Mouse (Mus musculus): ENCODE measurements around the gene Nrbf2. TPM values are rescaled to one million over a fixed set of nuclear protein-coding genes. Genes with fewer than 3 reads are reported as not detected.
A peak's percentile ranks its signal among the peaks of the same experiment; 100 is the strongest.

Gene Nrbf2
- polyA plus RNA-seq, 2 experiments from 2014 or later: 27.6 to 35.3 TPM

DNA sequence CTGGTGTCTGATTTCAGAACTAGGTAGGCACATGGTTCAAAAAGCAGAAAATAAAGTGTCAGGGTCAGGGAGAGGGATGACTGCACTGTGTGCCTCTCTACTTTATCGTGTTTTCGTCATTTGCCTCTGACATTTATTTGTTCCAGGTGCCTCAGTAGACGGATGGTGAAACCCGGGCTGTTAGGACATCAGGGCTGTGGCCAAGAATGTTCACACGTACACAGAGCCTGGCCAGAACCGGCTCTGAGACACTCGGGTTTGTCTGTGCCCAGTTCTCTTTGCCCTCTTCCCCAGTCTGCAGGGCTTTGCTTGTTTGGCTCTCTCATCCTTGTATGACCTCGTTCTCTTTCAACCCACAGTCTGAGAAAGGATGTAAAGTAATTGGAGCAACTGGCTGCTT is 6.0 kb upstream of the Nrbf2 start:
- ATAC-seq: no peak

GRCm38 (mm10) chr10:67290622-67291021 is 5.5 kb upstream of the Nrbf2 start:
- ATAC-seq: no peak

DNA sequence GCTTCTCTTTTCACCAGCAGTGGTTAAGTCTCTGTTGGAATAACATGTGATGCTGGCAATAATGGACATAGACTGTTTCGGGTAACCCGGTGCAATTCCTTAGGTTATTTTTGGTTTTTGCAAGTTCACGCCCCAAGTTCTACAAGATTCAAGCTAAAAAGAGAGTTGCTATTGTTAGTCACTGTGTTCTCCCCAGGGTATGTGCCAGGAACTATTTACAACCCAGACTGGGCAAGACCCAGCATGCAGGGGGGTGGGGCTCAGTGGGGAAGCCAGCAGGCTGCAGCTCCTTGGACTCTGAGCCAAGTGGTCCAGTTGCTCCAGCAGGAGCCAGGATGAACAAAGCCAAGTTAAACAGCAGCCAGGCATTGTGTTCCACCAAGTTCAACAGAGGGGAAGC is 2.8 kb upstream of the Nrbf2 start:
- no peak for ATAC-seq

DNA sequence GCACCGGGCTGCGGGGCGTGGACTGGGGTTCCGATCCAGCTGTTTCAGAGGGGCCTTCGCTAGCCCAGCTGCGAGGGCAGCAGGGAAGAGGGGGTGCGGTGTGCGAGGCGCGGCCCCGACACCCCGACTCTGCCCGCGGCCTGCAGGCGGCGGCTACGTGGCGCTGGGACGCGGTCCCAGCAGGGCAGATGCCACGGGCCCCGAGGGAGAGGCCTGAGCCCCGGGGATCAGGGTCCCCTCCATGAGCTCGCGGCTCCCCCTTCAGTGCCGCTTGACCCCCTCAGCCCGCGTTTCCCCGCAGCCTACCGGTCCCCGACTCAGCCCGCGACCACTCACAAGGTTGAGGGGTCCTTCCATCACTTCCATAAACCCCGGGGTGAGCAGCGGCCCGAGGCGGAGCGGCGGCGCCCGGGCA is 337 bp downstream of the Nrbf2 start:
- ATAC-seq: peak; percentile 58

GRCm38 (mm10) chr10:67284311-67284710 is 794 bp downstream of the Nrbf2 start:
- ATAC-seq: no peak

DNA sequence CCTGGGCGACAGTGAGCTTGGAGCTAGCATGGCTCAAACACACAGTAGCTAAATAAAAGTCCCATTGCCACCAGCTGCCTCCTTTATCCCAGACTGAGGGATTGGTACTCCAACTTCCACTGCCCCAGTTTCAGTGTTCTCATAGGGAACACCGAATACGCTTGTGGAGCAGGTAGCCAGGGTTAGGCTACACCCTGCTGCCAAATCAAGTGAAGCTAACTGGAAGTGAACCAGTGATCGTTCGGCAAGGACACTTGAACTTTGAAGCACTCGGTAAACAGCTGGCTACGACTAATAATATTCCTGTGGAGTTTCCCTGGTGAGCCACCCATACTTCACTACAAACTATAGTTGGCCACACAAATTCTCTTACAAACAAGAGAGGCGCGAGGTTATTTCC is 1.6 kb downstream of the Nrbf2 start:
- no peak for ATAC-seq

DNA sequence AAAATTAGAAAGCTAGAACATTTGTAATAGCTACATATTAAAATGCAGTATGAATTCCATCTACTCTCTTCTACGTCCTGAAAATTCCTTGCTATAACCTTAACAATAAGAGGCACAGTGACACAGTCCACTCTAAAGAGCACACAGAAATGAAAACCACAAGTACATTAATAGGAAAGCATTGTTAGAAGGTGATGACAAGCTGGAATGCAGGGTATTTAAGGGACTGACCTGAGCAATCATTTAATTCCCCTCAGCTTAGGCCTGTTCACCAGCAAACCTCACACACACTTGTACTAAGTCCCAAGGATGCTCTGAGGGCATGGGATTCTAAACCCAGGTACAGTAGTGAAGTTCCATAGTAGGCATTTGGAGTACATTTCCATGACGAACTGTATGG is 2.6 kb downstream of the Nrbf2 start:
- no peak for ATAC-seq

DNA sequence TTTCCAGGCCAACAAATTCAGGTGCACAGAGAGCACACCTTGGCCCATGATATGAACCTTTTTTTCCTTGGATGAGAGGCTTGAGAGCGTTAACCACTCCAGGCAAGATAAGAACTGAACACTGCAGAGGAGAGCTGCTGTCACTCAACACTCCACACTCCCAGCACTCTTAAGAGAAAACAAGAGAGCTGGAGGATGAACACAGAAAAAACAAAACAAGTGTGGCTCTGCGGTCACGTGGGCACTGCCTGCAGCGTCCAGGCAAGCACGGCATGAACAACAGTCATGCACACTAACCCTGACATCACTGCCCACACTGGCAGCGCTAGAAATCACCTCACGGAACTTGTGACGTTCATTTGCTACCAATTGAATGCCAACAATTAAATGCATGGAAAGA is 3.3 kb downstream of the Nrbf2 start:
- no peak for ATAC-seq

GRCm38 (mm10) chr10:67275916-67276315 is 9.2 kb downstream of the Nrbf2 start:
- ATAC-seq: no peak

GRCm38 (mm10) chr10:67264852-67265251 is 20.3 kb downstream of the Nrbf2 start:
- no peak for ATAC-seq

DNA sequence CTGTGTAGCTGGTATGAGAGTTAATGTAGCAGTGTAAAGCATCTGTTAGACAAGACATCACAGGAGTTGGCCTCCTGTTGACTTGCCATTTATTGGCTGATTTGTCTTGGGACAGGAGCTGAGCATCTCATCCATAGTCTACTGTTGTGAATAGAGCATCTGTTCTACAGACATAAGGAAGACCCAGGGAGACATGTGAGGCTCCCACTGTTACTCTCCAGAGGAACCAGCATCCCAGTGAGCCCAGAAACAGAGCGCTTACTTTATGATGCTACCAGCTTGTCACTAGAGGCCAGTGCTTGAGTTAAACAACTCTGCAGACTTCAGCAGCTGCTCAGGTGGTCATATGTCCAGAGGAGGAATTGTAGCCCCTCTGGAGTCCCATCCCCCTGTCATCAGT is 32.0 kb downstream of the Nrbf2 start:
- ATAC-seq: no peak

DNA sequence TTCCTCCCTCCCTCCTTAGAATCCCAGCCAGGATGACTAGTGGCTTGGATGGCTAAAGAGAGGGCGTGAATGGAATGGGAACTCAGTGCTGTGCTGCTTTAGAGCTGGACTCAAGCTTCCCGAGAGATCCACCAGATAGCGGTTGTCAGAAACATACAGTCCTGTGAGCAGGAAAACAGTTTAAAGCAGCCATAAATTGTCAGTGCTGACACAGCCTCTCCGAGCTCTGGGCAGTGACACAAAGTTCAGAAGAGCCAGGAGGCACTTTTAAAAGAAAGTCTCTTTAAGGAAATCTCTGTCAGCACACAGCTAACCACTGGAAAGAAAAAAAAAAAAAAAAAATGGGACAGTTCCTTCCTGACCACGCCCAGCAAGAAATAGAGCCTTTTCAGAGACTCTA is 32.8 kb downstream of the Nrbf2 start:
- no peak for ATAC-seq

DNA sequence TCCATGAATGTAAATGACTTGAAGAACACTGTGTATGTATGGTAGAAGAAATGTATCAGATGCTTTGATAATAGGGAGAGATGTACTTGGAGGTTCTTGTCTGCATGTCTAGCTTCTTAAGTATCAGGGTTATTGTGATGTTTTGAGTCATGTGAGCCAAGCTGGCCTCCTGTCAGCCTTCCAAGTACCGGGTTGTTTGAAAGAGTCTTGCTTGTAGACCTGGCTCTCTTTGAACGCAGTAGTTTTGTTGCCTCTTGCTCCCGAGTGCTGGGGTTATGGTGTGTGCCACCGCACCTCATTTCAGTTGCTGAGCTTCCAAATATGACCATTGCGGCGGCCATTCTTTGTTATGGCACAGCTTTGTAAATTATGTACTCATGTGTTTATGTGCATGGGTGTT is 34.3 kb downstream of the Nrbf2 start:
- no peak for ATAC-seq

- ATAC-seq: no peak
Observed at GRCm38 (mm10) chr10:67249486-67249885, 35.6 kb downstream of the Nrbf2 start.

DNA sequence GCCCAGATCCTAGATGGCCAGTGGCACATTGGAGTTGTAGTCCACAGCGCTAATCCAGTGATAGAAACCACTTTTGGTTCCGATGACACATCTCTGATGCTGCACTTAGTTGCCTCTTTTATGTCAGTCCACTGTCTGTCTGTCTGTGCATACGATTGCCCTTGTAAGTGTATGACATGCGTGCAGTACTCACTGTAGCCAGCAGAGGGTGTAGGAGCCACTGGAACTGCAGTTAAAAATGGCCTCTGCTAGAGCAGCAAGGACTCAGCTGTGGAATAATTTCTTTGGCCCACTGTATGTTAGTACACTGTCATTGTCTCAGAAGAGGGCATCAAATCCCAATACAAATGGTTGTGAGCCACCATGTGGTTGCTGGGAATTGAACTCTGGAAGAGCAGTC is 38.0 kb downstream of the Nrbf2 start:
- no peak for ATAC-seq

DNA sequence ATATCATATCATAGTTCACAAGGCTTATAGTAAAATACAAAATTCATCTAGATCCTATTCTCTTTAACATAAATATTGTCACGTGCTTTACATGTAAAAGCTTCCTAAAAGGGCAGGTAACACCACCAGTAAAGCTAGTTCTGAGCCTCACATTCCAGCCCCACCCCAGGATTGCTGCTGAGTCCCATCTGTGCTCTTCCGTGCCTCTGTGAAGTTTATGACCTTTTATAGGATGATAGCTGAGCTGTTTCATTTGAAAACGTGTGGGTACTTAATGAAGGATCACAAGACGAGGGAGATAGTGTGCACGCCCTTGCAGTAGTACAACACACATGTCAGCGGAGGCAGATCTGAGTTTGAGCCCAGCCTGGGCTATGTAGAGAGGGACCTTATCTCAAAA is 54.7 kb downstream of the Nrbf2 start:
- no peak for ATAC-seq

- ATAC-seq: no peak
Observed at GRCm38 (mm10) chr10:67226543-67226942, 58.6 kb downstream of the Nrbf2 start.

- ATAC-seq: peak; percentile 64
Observed at GRCm38 (mm10) chr10:67226109-67226508, 59.0 kb downstream of the Nrbf2 start.

GRCm38 (mm10) chr10:67225528-67225927 is 59.6 kb downstream of the Nrbf2 start:
- no peak for ATAC-seq

GRCm38 (mm10) chr10:67223942-67224341 is 61.2 kb downstream of the Nrbf2 start:
- no peak for ATAC-seq

GRCm38 (mm10) chr10:67221284-67221683 is 63.8 kb downstream of the Nrbf2 start:
- ATAC-seq: no peak

GRCm38 (mm10) chr10:67220251-67220650 is 64.9 kb downstream of the Nrbf2 start:
- no peak for ATAC-seq

DNA sequence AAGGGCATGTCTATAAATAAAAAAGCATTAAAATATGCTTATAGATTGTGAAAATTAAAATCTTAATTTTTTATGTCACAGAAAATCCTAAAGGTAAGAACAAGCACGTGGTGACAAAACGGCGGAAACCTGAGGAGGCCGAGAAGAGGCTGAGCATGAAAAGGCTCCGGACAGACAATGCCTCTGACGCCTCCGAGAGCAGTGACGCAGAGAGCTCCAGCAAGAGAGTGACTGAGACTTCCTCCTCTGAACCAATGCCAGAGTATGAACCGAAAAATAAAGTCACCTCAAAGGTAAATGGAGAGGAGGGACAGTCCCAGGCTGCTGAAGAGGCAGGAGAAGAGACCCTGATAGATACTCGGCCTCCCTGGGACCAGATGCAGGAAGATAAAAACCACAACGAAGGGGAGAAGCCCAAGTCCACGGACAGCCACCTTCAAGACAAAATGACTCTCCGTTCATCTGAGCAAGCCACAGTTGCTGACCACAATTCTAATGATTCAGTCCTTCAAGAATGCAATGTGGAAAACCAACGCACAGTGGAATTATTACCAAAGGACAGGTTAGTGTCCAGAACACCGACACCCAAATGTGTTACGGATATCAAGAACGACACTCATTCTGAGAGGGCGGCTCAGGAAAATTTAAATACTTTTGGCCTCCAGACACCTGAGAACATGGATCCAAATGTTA is 66.1 kb downstream of the Nrbf2 start:
- ATAC-seq: peak; percentile 55

GRCm38 (mm10) chr10:67216872-67217271 is 68.2 kb downstream of the Nrbf2 start:
- ATAC-seq: peak; percentile 76
